Mouse (Mus musculus): ENCODE results near the gene Poc1a. TPM values are rescaled to one million over a fixed set of nuclear protein-coding genes. Genes with fewer than 3 reads are reported as not detected.

Poc1a gene
- polyA plus RNA-seq, 1 experiment, result 23.2 TPM

- DNase-seq (ENCODE audit: low read depth, low spot score), result no peak
- 84% methylated on average over 8 of the region's 8 CpGs for WGBS
Observed at GRCm38 (mm10) chr9:106327125-106327809, 46.4 kb downstream of the Poc1a start.

DNA sequence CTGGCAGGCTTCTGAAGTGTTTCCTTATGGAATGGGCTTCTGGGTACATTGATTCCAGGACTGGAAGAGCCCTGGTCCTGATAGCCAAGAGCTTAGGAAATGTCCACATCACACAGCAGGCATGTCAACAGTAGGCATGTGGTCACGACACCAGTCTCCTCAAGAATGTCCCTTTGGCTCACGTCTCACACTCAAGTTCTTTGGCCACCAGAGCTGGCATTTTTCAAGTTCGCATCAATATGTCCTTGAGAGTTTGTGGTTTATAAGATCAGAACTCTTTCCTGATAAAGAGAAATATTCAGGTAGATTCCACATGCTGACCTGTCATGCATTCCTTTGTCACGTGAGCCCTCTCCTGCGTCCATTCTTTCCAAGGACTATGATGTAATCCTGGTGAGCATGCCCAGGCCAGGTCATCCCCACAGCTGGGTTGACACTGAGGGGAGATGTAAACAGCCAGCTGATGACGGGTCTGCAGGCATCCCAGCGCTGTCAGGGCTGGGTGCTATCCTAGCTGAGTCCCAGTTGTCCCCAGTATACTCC lies 47.3 kb downstream of the Poc1a start:
- 77% methylated on average over 7 of the region's 7 CpGs for whole genome bisulfite sequencing
- no peak for DNase-seq (ENCODE audit: low read depth, low spot score)

DNA sequence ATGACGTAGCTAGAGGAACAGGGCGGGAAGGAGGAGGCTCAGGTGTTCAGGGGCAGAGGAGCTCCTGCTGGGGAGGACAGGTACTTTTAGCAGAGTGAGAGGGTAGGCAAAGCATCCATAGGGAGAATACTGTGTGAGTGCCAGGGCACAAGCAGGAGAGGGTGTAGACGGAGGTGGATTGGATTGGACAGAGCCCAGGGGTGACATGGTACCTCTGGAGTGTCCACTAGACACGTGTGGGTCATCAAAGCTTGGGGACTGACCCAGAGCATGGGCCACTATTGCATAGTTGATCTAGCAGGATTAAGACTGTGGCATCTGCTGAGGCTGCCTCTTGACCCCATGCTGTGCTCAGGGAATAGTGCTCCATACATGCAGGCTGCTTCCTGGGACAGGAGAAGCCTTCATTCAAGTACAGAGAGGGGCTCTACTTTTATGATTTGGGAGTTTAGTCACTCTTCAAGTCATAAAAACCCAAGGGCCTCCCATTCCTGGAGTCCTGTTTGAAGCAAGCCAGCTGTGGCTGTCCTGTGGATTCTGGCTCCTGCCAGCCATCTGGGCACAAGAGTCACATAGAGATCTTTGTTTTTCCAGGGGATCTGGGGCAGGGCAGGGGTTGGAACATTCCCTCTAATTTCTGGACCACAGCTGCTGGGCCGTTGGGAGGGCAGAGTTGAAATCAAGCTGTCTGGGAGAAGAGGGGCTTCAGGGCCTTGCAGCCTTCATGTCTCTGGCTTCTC lies 48.1 kb downstream of the Poc1a start:
- WGBS, result 73% methylated on average over 5 of the region's 5 CpGs
- DNase-seq (ENCODE audit: low read depth, low spot score), result no peak

DNA sequence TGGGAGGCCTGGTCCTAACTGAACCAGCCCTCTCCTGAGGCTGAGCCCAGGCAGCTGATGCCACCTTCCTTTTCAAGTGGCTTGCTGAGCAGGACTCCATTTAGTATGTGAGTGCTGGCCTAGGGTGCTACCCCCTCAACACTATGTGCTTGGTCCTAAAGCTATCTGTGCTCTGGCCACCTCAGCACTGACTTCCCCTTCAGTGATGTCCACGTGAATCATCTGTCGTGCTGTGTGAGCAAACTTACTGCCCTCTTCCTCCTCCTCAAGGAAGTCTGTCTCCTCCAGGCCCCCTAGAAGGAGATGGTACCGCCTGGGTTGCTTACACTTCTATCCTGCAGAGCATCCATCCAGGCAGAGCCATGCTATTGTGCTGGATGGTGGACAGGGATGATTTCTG lies 51.9 kb downstream of the Poc1a start:
- no peak for DNase-seq (ENCODE audit: low read depth, low spot score)

DNA sequence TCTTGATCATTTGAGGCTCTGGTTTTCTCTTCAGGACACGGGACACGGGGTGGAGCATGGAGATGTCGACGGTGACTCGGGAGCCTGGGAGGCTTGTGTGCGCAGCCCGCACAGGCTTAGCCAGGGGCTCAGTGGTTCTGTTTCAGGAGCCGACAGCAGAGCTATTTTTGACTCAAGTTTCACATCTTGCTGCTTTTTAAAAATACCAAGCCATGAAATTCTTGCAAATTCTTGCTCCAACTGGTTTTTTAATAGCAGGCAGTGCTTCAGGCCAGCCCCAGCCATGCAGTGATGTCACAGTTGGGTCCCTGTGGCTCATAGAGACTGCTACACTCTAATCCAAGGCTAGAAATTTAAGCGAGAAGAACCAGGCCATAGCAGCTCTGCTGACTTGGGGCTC lies 56.8 kb downstream of the Poc1a start:
- WGBS, result 86% methylated on average over 9 of the region's 9 CpGs
- DNase-seq (ENCODE audit: low read depth, low spot score), result no peak

More for the DNA sequence above, 51.9 kb downstream of the Poc1a start:
- WGBS, result 77% methylated on average over 3 of the region's 3 CpGs

DNA sequence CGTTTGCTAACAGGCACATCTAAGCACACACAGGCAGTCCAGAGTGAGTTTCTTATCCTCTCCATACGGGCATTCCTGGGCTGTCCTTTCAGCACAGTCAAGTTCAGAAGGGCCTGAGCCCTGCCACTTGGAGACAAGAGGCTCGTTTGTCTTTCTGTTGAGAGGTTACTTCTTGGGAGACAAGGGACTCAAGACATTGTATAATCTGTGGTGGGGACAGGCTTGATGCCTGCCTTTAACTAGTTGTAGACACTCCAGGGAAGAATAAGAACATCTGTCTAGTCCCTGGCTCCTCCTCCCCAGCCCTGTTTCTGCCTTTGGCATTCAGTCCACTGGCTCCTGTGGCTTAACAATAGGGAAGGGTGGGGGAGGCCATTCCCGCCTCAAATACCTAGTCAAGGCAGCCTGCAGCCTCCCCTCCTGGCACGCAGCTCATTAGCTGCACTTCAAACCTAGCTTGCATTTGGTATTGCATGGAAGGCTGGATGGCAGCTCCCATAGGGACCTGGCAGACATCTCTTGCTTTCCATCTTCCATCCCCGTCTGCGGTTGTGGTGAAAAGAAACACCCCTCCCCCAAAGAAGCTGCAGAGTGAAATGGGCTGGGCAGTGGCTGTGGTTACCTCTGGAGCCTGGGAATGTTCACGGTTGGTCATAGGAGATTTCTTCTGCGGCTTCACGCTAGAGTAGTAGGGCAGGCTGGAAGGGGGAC lies 57.8 kb downstream of the Poc1a start:
- no peak for DNase-seq (ENCODE audit: low read depth, low spot score)
- 65% methylated on average over 10 of the region's 10 CpGs for WGBS

- 82% methylated on average over 6 of the region's 6 CpGs for WGBS
- no peak for DNase-seq (ENCODE audit: low read depth, low spot score)
Observed at GRCm38 (mm10) chr9:106339173-106339558, 58.3 kb downstream of the Poc1a start.

GRCm38 (mm10) chr9:106339730-106340129 lies 58.9 kb downstream of the Poc1a start:
- no peak for DNase-seq (ENCODE audit: low read depth, low spot score)
- WGBS, result 91% methylated on average over 4 of the region's 4 CpGs

- no peak for DNase-seq (ENCODE audit: low read depth, low spot score)
- 75% methylated on average over 13 of the region's 13 CpGs for WGBS
Observed at GRCm38 (mm10) chr9:106340501-106341312, 59.8 kb downstream of the Poc1a start.

GRCm38 (mm10) chr9:106341313-106341686 lies 60.4 kb downstream of the Poc1a start:
- 63% methylated on average over 3 of the region's 3 CpGs for WGBS
- no peak for DNase-seq (ENCODE audit: low read depth, low spot score)

DNA sequence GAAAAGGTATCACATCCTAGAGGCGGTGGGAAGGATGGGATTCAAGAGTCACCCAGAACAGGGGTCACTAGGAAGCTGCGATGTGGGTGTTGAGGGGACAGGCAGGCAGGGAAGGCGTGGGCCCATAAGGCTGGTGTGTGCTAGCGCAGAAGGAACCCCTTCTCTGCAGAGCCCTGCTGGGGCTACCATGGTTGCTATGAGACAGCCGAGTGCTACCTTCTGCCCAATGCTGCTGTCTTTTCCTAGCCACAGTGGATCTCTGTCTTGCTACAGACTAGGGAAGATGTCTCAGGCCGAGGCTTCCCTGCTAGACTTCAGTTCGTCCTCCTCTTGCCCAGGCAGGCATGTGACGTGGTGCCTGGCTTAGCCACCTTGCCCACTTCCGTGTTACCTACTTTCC lies 61.7 kb downstream of the Poc1a start:
- DNase-seq (ENCODE audit: low read depth, low spot score), result no peak
- WGBS, result 91% methylated on average over 9 of the region's 9 CpGs

DNA sequence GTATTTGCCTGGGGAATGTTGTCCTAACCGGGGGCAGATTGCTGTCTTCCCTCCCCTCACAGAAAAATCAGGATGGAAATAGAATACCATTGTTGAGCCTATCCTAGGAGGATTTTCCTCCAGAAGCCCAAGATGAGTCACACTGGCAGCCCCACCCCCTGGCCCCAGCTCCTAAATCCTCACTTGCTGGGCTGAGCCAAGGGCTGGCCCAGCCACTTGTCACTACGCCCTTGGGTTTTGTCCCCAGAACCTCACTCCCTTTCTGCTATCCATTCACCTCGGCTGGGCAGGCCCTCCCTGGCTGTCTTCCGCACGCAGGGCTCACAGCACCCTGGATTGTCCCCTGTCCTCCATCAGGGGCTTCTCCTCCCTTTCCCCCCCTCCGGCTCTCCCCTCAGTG lies 64.3 kb downstream of the Poc1a start:
- no peak for DNase-seq (ENCODE audit: low read depth, low spot score)
- 45% methylated on average over 6 of the region's 6 CpGs for WGBS

GRCm38 (mm10) chr9:106345630-106346029 lies 64.8 kb downstream of the Poc1a start:
- 73% methylated on average over 6 of the region's 6 CpGs for WGBS

DNA sequence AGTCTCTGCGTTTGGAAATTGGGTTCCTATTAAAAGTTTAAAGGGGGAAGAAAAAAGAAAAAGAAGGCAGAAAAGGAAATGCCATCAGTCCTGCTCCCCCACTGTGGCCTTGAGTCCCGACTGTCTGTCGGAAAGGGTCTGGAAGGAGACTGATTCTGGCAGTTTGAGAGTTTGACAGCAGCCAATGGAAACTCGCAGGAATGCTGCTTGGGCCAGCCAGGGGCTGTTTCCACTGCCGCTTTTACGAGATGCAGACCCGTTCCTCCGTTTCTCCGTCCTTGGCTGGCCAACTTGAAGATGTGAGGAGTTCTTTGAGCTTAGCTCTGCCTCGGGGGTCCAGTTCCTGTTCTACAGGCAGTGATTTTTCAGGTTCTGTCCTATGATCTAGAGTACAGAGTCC lies 67.4 kb downstream of the Poc1a start:
- 71% methylated on average over 10 of the region's 10 CpGs for WGBS
- no peak for DNase-seq (ENCODE audit: low read depth, low spot score)

More at GRCm38 (mm10) chr9:106345630-106346029, 64.8 kb downstream of the Poc1a start:
- DNase-seq (ENCODE audit: low read depth, low spot score), result no peak

- no peak for DNase-seq (ENCODE audit: low read depth, low spot score)
- 71% methylated on average over 2 of the region's 2 CpGs for WGBS
Observed at GRCm38 (mm10) chr9:106349075-106349474, 68.2 kb downstream of the Poc1a start.

- WGBS, result 58% methylated on average over 6 of the region's 6 CpGs
- no peak for DNase-seq (ENCODE audit: low read depth, low spot score)
Observed at GRCm38 (mm10) chr9:106351178-106351577, 70.3 kb downstream of the Poc1a start.

DNA sequence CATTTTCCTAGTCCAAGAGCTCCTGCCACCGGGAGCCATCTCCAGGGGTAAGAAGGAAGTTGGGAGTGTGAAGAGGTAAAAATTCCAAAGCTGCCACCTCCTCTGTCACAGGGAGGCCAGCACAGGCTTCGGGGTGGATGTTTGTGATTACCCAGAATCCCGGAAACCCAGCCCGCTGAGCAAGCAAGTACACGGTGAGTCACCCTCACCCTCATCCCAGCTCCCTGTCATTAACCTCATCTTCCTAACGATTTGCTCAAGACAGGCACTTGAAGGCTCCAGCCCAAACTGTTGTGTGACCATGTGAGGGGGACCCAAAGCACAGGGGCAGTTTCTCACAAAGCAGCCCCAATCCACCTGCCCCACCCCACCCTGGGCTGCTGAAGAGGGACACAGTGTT lies 72.9 kb downstream of the Poc1a start:
- WGBS, result 17% methylated on average over 6 of the region's 6 CpGs
- no peak for DNase-seq (ENCODE audit: low read depth, low spot score)

DNA sequence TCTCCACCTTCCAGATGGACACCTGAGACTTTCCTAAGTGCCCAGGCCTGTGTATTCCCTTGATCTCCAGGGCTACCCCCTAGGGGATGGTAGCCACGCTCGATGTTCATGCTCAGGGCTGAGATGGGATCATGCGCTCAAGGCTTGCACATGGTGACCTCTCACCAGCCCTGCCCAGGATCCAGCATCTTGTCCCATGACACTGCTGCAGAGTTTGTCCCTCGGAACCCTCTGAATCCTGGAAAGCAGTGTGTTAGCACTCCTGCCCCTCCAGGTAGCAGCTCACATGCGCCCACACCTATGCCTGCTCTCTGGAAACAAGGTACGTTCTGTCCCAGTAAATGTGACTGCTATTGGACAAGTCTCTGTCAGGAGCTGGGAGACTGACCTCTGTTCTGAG lies 73.9 kb downstream of the Poc1a start:
- DNase-seq (ENCODE audit: low read depth, low spot score), result no peak
- WGBS, result 94% methylated on average over 6 of the region's 6 CpGs

GRCm38 (mm10) chr9:106355217-106355974 lies 74.5 kb downstream of the Poc1a start:
- DNase-seq (ENCODE audit: low read depth, low spot score), result no peak
- 89% methylated on average over 10 of the region's 10 CpGs for WGBS

Measured in large intestine, adult 2 months (tissue).